Mouse (Mus musculus) testis, adult 2 months (tissue): ENCODE results near the gene Mon2.

Experiments
- CTCF ChIP-seq: fragments of 200-500 bp; IDR thresholded peaks from 2 replicates; pipeline ENCODE4 v1.5.1; 2012; ENCODE audit warnings: low read depth, mild to moderate bottlenecking, inconsistent platforms, low read length, moderate library complexity; ENCODE audit not compliant: control insufficient read depth, insufficient read depth, insufficient replicate concordance
- POLR2A ChIP-seq: fragments of 200-500 bp; IDR thresholded peaks from 2 replicates; pipeline ENCODE4 v1.6.1; 2012; ENCODE audit warnings: low read depth, mild to moderate bottlenecking, inconsistent platforms, low read length, moderate library complexity; ENCODE audit not compliant: control insufficient read depth

DNA sequence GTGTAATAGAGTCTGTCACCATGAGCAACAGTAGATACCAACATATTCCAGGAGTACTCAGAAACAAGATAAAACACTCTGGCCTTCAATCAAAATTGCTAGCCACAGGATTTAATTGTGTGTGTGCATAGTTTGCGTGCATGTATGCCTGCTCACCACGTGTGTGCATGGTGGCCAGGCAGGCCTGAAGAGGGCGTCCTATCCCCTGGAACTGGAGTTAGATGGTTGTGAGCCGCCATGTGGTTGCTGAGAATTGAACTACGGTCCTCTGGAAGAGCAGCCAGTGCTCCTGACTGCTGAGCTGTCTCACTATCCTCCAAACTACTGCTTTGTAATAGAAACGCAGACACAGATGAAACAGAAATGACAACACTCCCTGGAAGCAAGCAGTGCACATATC is 85.7 kb downstream of the Mon2 start:
- TF ChIP-seq CTCF, result no peak
- no peak for TF ChIP-seq POLR2A
